Mouse (Mus musculus) midbrain, postnatal 0 days (tissue): ENCODE measurements around the gene Orai2. TPM values are rescaled to one million over a fixed set of nuclear protein-coding genes. Genes with fewer than 3 reads are reported as not detected.

Source experiments
- ATAC-seq: fragments of 200-750 bp; cut with Nextera tagmentation; 2 replicates; pipeline ENCODE4 v1.8.0; 2017; ENCODE audit warnings: moderate number of reproducible peaks, mild to moderate bottlenecking, moderate TSS enrichment, moderate library complexity; ENCODE audit not compliant: low FRiP score
- DNase-seq: peaks from one replicate; pipeline ENCODE4 v3.0.0-alpha.2; 2015; ENCODE audit warnings: low spot score
- H3K27ac ChIP-seq: fragments of 300-500 bp; sonication (generic); 2 replicates; pipeline ENCODE4 v1.5.1; 2014; ENCODE audit warnings: low read depth, mild to moderate bottlenecking, low read length, mixed read lengths
- H3K27me3 ChIP-seq: fragments of 300-500 bp; sonication (generic); 2 replicates; pipeline ENCODE4 v1.6.1; 2014; ENCODE audit warnings: low read length, control low read depth, mixed read lengths; ENCODE audit not compliant: insufficient read depth
- H3K36me3 ChIP-seq: fragments of 300-500 bp; sonication (generic); 2 replicates; pipeline ENCODE4 v1.6.1; 2014; ENCODE audit warnings: low read length, control low read depth, mixed read lengths; ENCODE audit not compliant: insufficient read depth
- H3K4me1 ChIP-seq: fragments of 300-500 bp; sonication (generic); 2 replicates; pipeline ENCODE4 v1.6.1; 2014; ENCODE audit warnings: mild to moderate bottlenecking, control low read depth, antibody characterized with exemption, low read length, mixed read lengths; ENCODE audit not compliant: insufficient read depth
- H3K4me2 ChIP-seq: fragments of 300-500 bp; sonication (generic); 2 replicates; pipeline ENCODE4 v1.6.1; 2014; ENCODE audit warnings: low read depth, mild to moderate bottlenecking, low read length, mixed read lengths; ENCODE audit not compliant: poor library complexity, severe bottlenecking
- H3K4me3 ChIP-seq: fragments of 300-500 bp; sonication (generic); 2 replicates; pipeline ENCODE4 v1.5.1; 2014; ENCODE audit warnings: low read depth, mild to moderate bottlenecking, low read length, moderate library complexity
- H3K9ac ChIP-seq: fragments of 300-500 bp; sonication (generic); replicated peaks from 2 replicates; pipeline ENCODE4 v1.6.1; 2014; ENCODE audit warnings: mild to moderate bottlenecking, low read length, moderate library complexity, mixed read lengths; ENCODE audit not compliant: poor library complexity, severe bottlenecking
- H3K9me3 ChIP-seq: fragments of 300-500 bp; sonication (generic); 2 replicates; pipeline ENCODE4 v1.6.1; 2016; ENCODE audit warnings: low read length, control low read depth
- CTCF ChIP-seq: IDR thresholded peaks from 2 replicates; pipeline ENCODE4 v1.5.1; 2016; ENCODE audit warnings: antibody characterized with exemption, mild to moderate bottlenecking
- WGBS: fragments of 180-500 bp; shearing (Covaris S2); extraction: QIAGEN DNeasy Blood & Tissue Kit; methylation state at CpG from one replicate; pipeline ENCODE4 v1.1.7; 2014; 5-methylcytosine and 5-hydroxymethylcytosine counted together
- polyA plus RNA-seq: library from polyadenylated mRNA; unstranded; fragments of >200 nt; fragmentation: Nextera tagmentation; extraction: Ambion mirVana; gene quantifications from 2 replicates; pipeline ENCODE4 v1.2.1, GENCODE M21; 2015
- total RNA-seq: library from RNA; depleted of rRNA; stranded (reverse); fragments of >200 nt; gene quantifications from 2 replicates; pipeline ENCODE4 v1.2.3, GENCODE M21; 2014; rRNA removed

Orai2 gene
- total RNA-seq (108 and 136 TPM in 2 replicates), polyA plus RNA-seq (68.8 and 70.8 TPM in 2 replicates)

- ATAC-seq (peak; percentile 82), DNase-seq (peak; percentile 89)
- Histone ChIP-seq H3K27ac (peak within 1 kb of the TSS; percentile 84), H3K4me2 (peak within 1 kb of the TSS; percentile 81), H3K4me1 (peaks cover 5% of the 10 kb centered on the region; the same call in 1 of the 2 replicates), H3K36me3 (0 out of 2 replicates have a peak, but pooled peaks cover 4% of the 10 kb centered on the region), H3K9ac (peak within 1 kb of the TSS; percentile 74), H3K27me3 (no peaks in the 10 kb centered on the region), H3K4me3 (peak within 1 kb of the TSS; percentile 55), H3K9me3 (no peaks in the 10 kb centered on the region)
- no peak for TF ChIP-seq CTCF
- 2% methylated on average over 49 of the region's 49 CpGs for WGBS
These were observed at the start of gene Orai2 for GRCm38 (mm10) chr5:136170512-136171362. Gene Orai2 (minus strand): TSS chr5:136170713.

DNA sequence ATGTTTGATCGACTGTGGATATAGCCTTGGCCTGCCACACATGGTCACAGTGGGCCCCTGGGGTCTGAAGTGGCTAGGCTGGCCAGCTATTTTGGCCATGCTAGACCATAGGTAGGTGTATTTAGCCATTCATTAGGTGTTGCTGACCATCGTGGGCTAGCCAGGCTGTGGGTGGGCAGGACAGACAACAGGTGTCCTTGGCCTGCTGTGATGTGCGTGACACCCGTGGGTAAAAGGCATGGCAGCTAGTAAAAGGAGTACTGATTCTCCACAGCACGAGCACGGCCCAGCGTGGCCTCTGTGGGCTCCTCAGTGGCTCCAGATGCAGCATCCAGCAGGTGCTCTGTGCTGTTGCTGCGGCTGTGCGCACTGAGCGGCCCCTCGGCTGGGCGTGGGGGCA lies 48.1 kb upstream of the Orai2 start:
- Histone ChIP-seq H3K27me3 (no peaks in the 10 kb centered on the region), H3K4me2 (no peak overlapping the region), H3K9me3 (no peaks in the 10 kb centered on the region), H3K4me3 (no peak overlapping the region), H3K4me1 (no peaks in the 10 kb centered on the region), H3K9ac (no peak overlapping the region), H3K27ac (no peak overlapping the region), H3K36me3 (peaks cover 22% of the 10 kb centered on the region)
- no peak for TF ChIP-seq CTCF
- DNase-seq (no peak), ATAC-seq (no peak)
- 85% methylated on average over 12 of the region's 12 CpGs for WGBS

- H3K27me3 ChIP-seq, result no peaks in the 10 kb centered on the region
- peaks cover 19% of the 10 kb centered on the region; the same call in 1 of the 2 replicates for H3K36me3 ChIP-seq
- no peak for DNase-seq
- H3K9ac ChIP-seq, result no peak overlapping the region
- H3K27ac ChIP-seq, result no peak overlapping the region
- H3K9me3 ChIP-seq, result no peaks in the 10 kb centered on the region
- ATAC-seq, result no peak
- no peak overlapping the region for H3K4me2 ChIP-seq
- 71% methylated on average over 4 of the region's 4 CpGs for WGBS
- no peaks in the 10 kb centered on the region for H3K4me1 ChIP-seq
- no peak overlapping the region for H3K4me3 ChIP-seq
- TF ChIP-seq CTCF, result no peak
These were observed 47.4 kb upstream of the Orai2 start for GRCm38 (mm10) chr5:136217932-136218381.

GRCm38 (mm10) chr5:136217004-136217665 lies 46.6 kb upstream of the Orai2 start:
- DNase-seq (no peak), ATAC-seq (no peak)
- Histone ChIP-seq H3K9me3 (no peaks in the 10 kb centered on the region), H3K4me1 (no peaks in the 10 kb centered on the region), H3K9ac (no peak overlapping the region), H3K36me3 (peaks cover 18% of the 10 kb centered on the region; the same call in 1 of the 2 replicates), H3K4me2 (no peak overlapping the region), H3K27ac (no peak overlapping the region), H3K4me3 (no peak overlapping the region), H3K27me3 (no peaks in the 10 kb centered on the region)
- no peak for TF ChIP-seq CTCF
- WGBS, result 87% methylated on average over 18 of the region's 18 CpGs

DNA sequence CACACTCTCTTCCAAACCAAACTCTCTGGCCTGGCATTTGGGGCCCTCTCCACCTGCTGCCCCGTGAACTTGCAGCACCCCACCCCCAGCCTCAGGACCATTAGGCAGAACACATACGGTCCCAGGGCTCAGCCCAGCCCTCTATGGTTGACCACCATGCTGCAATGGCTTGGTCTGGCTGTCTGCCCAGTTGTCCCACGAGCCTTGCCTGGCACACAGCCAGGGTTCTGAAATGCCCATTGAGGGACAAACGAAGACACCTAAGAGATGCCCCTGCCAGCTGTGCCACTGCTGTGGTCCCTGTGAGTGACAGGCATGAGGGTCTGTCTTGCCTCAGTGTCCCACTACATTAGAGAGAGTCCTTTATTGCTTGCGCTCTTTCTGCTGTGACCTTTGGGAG lies 45.4 kb upstream of the Orai2 start:
- Histone ChIP-seq H3K27ac (no peak overlapping the region), H3K4me2 (no peak overlapping the region), H3K36me3 (peaks cover 14% of the 10 kb centered on the region; the same call in 1 of the 2 replicates), H3K4me1 (no peaks in the 10 kb centered on the region), H3K9ac (no peak overlapping the region), H3K27me3 (no peaks in the 10 kb centered on the region), H3K4me3 (no peak overlapping the region), H3K9me3 (no peaks in the 10 kb centered on the region)
- 69% methylated on average over 5 of the region's 5 CpGs for WGBS
- ATAC-seq, result no peak
- no peak for TF ChIP-seq CTCF
- DNase-seq, result no peak
